Mouse (Mus musculus): ENCODE results near the gene Ccrl2.

DNA sequence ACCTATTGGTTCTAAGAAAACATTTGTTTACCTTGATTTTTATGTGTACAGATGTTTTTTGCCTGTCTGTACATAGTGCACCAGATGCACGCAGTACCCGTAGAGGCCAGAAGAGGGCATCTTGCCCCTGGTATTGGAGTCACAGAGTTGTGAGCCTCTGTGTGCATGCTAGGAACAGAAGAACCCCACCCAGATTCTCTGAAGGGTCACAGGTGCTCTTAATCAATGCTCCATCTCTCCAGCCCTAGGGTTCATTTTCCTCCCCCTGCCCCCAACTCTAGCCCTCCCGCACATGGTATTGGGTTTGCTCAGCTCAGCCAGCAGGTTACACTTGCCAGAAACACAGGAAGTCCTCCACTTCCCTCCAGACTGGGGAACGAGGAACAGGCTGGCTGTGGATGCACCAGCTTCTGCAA lies 13.2 kb upstream of the Ccrl2 start:
- TF ChIP-seq CTCF (IDR thresholded peaks at IDR 0.05; ENCODE audit: control insufficient read depth, insufficient read depth, insufficient replicate concordance, low read depth, low read length) (peak; percentile 55; the same call in 1 of the 2 replicates), POLR2A (IDR thresholded peaks at IDR 0.05; ENCODE audit: control insufficient read depth, low read depth, low read length) (no peak)
